Mouse (Mus musculus) layer of hippocampus, adult 2 months (tissue): ENCODE measurements around the gene Dnm3. TPM values are rescaled to one million over a fixed set of nuclear protein-coding genes. Genes with fewer than 3 reads are reported as not detected.

ENCODE experiments used
- DNase-seq, 2 experiments: peaks; one replicate each; pipeline ENCODE4 v3.0.0; 2022; ENCODE audit warnings: low spot score in 2 of 2
- H3K27ac ChIP-seq: fragments of 200-600 bp; 2 replicates; pipeline ENCODE4 v1.8.1; 2022
- H3K4me3 ChIP-seq: fragments of 200-600 bp; 2 replicates; pipeline ENCODE4 v1.8.1; 2022; ENCODE audit warnings: mild to moderate bottlenecking
- CTCF ChIP-seq: fragments of 200-600 bp; conservative IDR thresholded peaks from 2 replicates; pipeline ENCODE4 v1.8.1; 2022; ENCODE audit warnings: antibody characterized with exemption, mild to moderate bottlenecking, moderate library complexity
- total RNA-seq, 2 experiments: library from RNA; stranded (reverse); gene quantifications; 2 replicates each; pipeline ENCODE4 v1.2.3; 2021

Dnm3 gene
- total RNA-seq, 2 experiments from 2014 or later: 78.5 to 79.1 TPM

GRCm38 (mm10) chr1:162052755-162053154 is 425.1 kb downstream of the Dnm3 start:
- H3K4me3 ChIP-seq: no peak overlapping the region
- no peak for TF ChIP-seq CTCF
- DNase-seq: no peak
- H3K27ac ChIP-seq: no peak overlapping the region

DNA sequence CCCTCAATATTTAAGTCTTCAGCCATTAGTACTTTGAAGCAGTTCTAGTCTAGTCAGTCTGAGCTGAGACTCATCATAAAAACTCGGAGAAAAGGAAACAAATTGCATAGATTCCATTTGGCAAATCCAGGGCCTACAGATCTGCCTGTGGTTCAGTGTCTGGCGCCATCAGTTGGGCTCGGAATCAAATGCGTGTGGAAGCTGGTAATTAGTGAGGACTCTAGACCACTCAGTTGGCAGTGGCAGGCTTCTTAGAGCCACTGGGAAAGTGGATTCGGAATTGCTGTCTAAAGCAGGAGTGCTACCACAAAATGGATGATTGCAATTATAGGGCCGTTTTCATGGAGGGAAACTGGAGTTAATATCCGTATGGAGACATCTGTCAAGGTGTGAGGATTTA is 425.7 kb downstream of the Dnm3 start:
- no peak for DNase-seq
- Histone ChIP-seq H3K27ac (no peak overlapping the region), H3K4me3 (no peak overlapping the region)
- TF ChIP-seq CTCF: no peak

- DNase-seq: no peak
- TF ChIP-seq CTCF: no peak
Measured at GRCm38 (mm10) chr1:162051710-162052109, 426.1 kb downstream of the Dnm3 start.

GRCm38 (mm10) chr1:162047673-162048072 is 430.2 kb downstream of the Dnm3 start:
- Histone ChIP-seq H3K4me3 (no peak overlapping the region), H3K27ac (no peak overlapping the region)
- no peak; the same call in 1 of the 2 replicates for TF ChIP-seq CTCF
- DNase-seq: no peak

More at GRCm38 (mm10) chr1:162051710-162052109, 426.1 kb downstream of the Dnm3 start:
- no peak overlapping the region for H3K4me3 ChIP-seq
- no peak overlapping the region for H3K27ac ChIP-seq

DNA sequence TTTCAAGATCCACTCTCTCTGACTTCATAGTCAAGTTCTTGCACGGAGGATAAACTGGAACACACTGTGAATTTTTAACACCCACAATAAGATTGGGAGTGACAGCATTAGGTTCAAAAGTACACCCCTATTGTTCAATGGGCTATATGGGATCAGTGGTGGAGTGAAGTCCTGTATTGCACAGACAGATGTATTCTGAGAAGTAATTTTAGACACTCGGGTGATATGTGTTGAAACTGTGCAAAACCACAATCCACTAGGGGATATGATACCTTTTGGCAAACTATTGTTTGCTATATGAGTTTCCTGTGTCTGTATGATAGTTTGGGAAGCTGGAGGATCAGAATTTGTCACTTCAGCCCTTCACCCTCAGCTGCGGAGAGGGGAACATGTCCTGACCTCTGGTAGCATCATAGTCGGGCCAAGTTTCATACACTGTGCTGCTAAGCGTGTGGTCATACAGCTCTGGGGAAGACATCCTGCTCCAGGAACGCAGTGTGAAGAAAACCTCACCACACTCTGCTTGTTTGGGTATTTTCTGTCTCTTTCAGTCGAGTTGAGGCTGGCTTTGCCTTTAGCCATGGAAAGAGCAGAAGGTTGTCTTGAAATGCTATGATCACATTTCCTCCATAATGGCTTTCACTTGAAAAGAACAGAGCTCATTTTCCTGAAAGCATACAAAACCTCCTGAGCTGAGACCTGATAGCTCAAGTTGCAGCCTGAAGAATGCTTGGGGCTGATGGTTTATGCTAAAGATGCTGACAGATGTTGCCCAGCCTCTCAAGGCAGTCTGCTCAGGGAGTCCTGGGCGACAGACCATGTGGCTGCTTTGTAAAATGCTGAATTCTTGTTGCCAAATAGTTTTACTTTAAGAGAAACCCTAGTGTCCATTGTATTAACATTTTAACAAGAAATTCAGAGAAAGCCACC is 433.8 kb downstream of the Dnm3 start:
- TF ChIP-seq CTCF: no peak
- no peak for DNase-seq
- Histone ChIP-seq H3K27ac (no peak overlapping the region), H3K4me3 (no peak overlapping the region)

DNA sequence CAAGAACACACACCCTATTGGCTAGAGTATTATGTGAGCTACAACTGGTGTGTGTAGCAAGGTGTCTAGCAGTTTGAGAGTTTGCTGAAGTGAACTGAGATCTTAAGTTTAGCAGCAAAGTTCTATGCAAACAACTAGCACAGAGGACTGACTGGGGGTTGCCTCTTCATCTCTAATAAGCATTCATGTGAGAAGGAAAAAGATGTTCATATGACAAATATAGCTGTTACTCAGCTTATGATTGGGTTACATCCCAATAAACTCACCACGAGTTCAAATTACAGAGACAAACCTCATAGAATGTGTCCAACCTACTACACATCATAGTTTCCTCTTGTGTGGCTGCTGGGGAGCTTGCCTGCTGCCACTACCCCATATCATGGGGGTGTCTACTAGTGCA is 434.6 kb downstream of the Dnm3 start:
- DNase-seq: no peak
- TF ChIP-seq CTCF: no peak
- H3K27ac ChIP-seq: no peak overlapping the region
- H3K4me3 ChIP-seq: no peak overlapping the region

GRCm38 (mm10) chr1:162042384-162042783 is 435.4 kb downstream of the Dnm3 start:
- no peak for DNase-seq
- H3K27ac ChIP-seq: no peak overlapping the region
- TF ChIP-seq CTCF: no peak
- no peak overlapping the region for H3K4me3 ChIP-seq

- H3K4me3 ChIP-seq: no peak overlapping the region
- no peak for TF ChIP-seq CTCF
- no peak overlapping the region for H3K27ac ChIP-seq
- no peak for DNase-seq
Measured at GRCm38 (mm10) chr1:162040490-162041274, 437.2 kb downstream of the Dnm3 start.

DNA sequence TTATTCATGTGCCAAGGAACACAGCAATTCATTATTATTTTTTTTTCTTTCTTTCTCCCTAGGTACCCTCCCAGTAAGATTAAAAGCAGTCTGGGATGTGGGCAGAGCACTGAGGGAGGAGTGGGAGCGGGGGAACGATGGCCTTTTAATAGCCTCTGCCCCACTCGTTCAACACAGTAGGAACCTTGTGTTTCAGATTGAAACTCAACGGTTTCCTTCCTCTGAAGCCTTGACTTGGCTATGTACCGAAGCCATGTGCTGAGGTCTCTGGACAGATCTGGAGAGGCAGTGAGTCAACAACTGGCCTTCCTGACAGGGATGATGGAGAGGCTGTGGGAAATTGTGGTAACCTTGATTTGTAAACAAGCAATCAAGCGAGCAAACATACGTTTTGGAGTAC is 438.0 kb downstream of the Dnm3 start:
- no peak for TF ChIP-seq CTCF
- H3K4me3 ChIP-seq: no peak overlapping the region

GRCm38 (mm10) chr1:162039011-162039595 is 438.7 kb downstream of the Dnm3 start:
- TF ChIP-seq CTCF: no peak
- Histone ChIP-seq H3K4me3 (no peak overlapping the region), H3K27ac (no peak overlapping the region)
- no peak for DNase-seq

More for the DNA sequence above, 438.0 kb downstream of the Dnm3 start:
- no peak for DNase-seq
- H3K27ac ChIP-seq: no peak overlapping the region

GRCm38 (mm10) chr1:162038431-162038830 is 439.4 kb downstream of the Dnm3 start:
- Histone ChIP-seq H3K27ac (no peak overlapping the region), H3K4me3 (no peak overlapping the region; the same call in 1 of the 2 replicates)
- TF ChIP-seq CTCF: no peak
- no peak for DNase-seq

DNA sequence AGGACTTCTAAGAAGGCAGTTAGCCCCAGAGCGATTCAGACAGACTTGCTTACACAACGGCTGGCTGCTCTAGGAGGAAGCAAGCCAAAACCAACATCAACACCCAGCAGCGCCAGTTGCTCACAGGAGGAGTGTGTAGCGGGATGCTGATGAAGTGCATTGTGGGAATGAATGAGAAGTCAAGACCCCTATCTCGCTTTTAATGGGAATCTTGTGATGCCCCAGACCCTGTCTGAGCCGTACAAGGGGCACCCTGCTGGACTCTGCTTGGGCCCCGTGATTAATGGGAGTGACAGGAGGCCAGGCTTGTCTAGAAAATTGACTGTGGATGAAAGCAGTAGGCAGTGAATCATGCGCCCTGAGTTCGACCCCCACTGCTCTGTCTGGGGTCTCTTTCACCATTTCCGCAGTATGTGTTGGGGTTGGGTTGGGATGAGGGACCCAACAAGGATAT is 439.8 kb downstream of the Dnm3 start:
- TF ChIP-seq CTCF: no peak
- H3K27ac ChIP-seq: peak overlapping the region; percentile 19; the same call in 1 of the 2 replicates
- DNase-seq: peak; percentile 15 to 22
- peak overlapping the region; percentile 17 for H3K4me3 ChIP-seq
